Mouse (Mus musculus) kidney, embryonic 16.5 days (tissue): ENCODE measurements around the gene Bckdhb. TPM values are rescaled to one million over a fixed set of nuclear protein-coding genes. Genes with fewer than 3 reads are reported as not detected.

Experiments used
- ATAC-seq: fragments of 200-750 bp; cut with Nextera tagmentation; 2 replicates; pipeline ENCODE4 v1.8.0; 2017; ENCODE audit warnings: moderate TSS enrichment; ENCODE audit not compliant: low FRiP score, low TSS enrichment
- H3K27ac ChIP-seq: fragments of 300-500 bp; sonication (generic); 2 replicates; pipeline ENCODE4 v1.5.1; 2014; ENCODE audit warnings: low read length
- H3K27me3 ChIP-seq: fragments of 300-500 bp; sonication (generic); 2 replicates; pipeline ENCODE4 v1.6.1; 2014; ENCODE audit warnings: low read length, control low read depth, mixed read lengths; ENCODE audit not compliant: insufficient read depth
- H3K36me3 ChIP-seq: fragments of 300-500 bp; sonication (generic); 2 replicates; pipeline ENCODE4 v1.6.1; 2014; ENCODE audit warnings: low read length, control low read depth, mixed read lengths; ENCODE audit not compliant: insufficient read depth
- H3K4me1 ChIP-seq: fragments of 300-500 bp; sonication (generic); 2 replicates; pipeline ENCODE4 v1.6.1; 2014; ENCODE audit warnings: low read length, control low read depth, mixed read lengths; ENCODE audit not compliant: insufficient read depth
- H3K4me2 ChIP-seq: fragments of 300-500 bp; sonication (generic); replicated peaks from 2 replicates; pipeline ENCODE4 v1.6.1; 2014; ENCODE audit warnings: low read depth, low read length
- H3K4me3 ChIP-seq: fragments of 300-500 bp; sonication (generic); 2 replicates; pipeline ENCODE4 v1.5.1; 2014; ENCODE audit warnings: mild to moderate bottlenecking, low read length
- H3K9ac ChIP-seq: fragments of 300-500 bp; sonication (generic); replicated peaks from 2 replicates; pipeline ENCODE4 v1.6.1; 2014; ENCODE audit warnings: low read length
- H3K9me3 ChIP-seq: fragments of 300-500 bp; sonication (generic); 2 replicates; pipeline ENCODE4 v1.6.1; 2016; ENCODE audit warnings: low read length, control low read depth
- WGBS: fragments of 180-500 bp; shearing (Covaris S2); extraction: QIAGEN DNeasy Blood & Tissue Kit; methylation state at CpG from one replicate; pipeline ENCODE4 v1.1.7; 2014; 5-methylcytosine and 5-hydroxymethylcytosine counted together
- polyA plus RNA-seq: library from polyadenylated mRNA; unstranded; fragments of >200 nt; fragmentation: Nextera tagmentation; extraction: Ambion mirVana; gene quantifications from 2 replicates; pipeline ENCODE4 v1.2.1, GENCODE M21; 2015

Bckdhb gene
- polyA plus RNA-seq, 1 experiment from 2014 or later = 51.2 TPM

DNA sequence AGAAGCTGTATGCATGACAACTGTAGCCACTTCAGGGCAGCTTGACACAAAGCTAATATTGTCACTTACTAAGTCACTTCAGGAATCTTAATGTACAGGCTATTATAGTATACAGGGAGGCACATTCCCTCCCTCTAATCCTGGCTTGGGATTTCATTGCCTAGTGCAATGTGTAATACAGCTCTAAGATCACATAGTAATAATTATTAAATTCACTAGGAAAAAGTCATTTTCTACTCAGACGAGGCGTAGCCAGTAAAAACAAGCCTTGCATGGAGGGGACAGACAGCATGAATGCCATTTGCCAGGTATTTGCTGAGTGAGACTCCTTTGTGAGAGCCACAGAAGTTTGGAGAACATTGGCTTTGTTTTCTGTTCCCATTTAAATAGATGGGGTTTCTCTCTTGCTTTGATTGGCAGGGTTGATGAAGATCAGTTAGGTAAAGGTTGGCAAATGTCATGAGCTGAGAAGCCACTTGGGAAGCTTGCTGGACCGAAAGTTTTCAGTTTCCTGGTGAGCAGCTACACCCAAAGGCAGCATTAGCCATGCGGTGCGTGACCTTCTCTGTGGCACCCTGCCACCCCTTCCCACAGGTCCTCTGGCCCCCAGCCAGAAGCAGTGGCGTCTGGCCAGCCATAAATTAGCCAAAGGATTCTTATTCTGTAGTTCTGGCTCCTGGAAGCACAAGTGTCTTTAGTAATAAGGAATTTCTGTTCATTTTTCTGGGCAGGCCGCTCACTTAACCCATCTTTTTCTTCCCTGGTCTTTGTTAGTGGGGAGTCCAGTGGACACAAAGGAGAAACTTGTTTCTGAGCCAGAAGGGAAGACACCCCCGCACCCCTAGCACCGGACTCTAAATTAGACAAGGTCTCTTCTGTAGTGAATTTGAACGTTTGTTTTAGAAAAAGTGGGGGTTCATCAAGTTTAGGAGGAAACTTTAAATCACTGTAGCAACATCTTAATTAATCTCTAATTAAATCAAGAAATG is 37.4 kb downstream of the Bckdhb start:
- Histone ChIP-seq H3K36me3 (no peaks in the 10 kb centered on the region), H3K9ac (no peak overlapping the region), H3K27ac (no peak overlapping the region), H3K4me2 (no peak overlapping the region), H3K27me3 (no peaks in the 10 kb centered on the region), H3K9me3 (no peaks in the 10 kb centered on the region; the same call in 1 of the 2 replicates), H3K4me3 (no peak overlapping the region), H3K4me1 (peaks cover 11% of the 10 kb centered on the region)
- peak; percentile 61; the same call in 1 of the 2 replicates for ATAC-seq
- WGBS = 45% methylated on average over 10 of the region's 10 CpGs

DNA sequence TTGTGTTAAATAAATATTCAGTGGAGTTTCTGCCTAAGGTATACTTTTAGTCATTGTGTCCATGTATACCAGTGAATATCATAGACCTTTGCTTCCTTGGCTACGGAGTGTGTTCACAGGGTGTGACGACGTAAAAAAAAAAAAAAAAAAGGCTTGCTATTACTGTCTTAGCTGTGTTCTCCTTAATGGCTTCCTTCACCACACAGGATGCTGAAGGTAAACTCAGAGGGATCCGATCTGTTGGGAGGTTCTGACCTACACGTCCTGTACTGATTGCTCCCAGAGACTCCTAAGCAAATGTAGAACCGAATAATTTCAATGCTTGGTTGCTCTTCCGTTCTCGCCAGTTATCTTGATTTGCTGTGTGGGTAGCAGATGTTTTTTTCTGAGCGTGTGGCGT is 38.4 kb downstream of the Bckdhb start:
- no peak overlapping the region for H3K4me2 ChIP-seq
- H3K36me3 ChIP-seq = no peaks in the 10 kb centered on the region
- peak; percentile 57 for ATAC-seq
- H3K9me3 ChIP-seq = no peaks in the 10 kb centered on the region; the same call in 1 of the 2 replicates
- H3K9ac ChIP-seq = no peak overlapping the region
- H3K27ac ChIP-seq = 0 out of 2 replicates have a peak overlapping the region, but pooled peaks have one; percentile 4
- peaks cover 11% of the 10 kb centered on the region for H3K4me1 ChIP-seq
- WGBS = 41% methylated on average over 10 of the region's 10 CpGs
- no peak overlapping the region for H3K4me3 ChIP-seq
- H3K27me3 ChIP-seq = no peaks in the 10 kb centered on the region

DNA sequence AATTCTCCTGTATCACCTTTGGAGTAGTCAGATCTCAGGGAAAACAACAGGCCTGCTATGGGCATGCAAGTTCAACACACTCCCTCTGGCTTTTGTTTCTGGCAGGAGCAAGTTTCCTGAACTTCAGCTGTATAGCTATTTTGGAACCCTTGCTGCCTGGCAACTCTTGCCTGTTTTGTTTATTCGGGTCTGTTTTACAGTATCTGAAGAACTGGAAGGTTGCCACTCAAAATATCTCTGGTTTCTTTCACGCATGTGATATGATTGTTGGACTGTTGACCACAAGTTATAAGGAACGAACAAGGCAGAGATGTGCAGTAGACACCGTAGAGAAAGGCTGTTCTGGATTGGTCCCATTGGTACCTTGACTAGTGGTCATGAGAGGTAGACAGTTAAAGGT is 39.4 kb downstream of the Bckdhb start:
- no peaks in the 10 kb centered on the region for H3K36me3 ChIP-seq
- H3K9me3 ChIP-seq = no peaks in the 10 kb centered on the region; the same call in 1 of the 2 replicates
- no peak overlapping the region for H3K4me2 ChIP-seq
- no peaks in the 10 kb centered on the region for H3K27me3 ChIP-seq
- no peak for ATAC-seq
- no peak overlapping the region for H3K27ac ChIP-seq
- peaks cover 11% of the 10 kb centered on the region for H3K4me1 ChIP-seq
- H3K9ac ChIP-seq = no peak overlapping the region
- WGBS = 83% methylated on average over 4 of the region's 4 CpGs
- H3K4me3 ChIP-seq = no peak overlapping the region

DNA sequence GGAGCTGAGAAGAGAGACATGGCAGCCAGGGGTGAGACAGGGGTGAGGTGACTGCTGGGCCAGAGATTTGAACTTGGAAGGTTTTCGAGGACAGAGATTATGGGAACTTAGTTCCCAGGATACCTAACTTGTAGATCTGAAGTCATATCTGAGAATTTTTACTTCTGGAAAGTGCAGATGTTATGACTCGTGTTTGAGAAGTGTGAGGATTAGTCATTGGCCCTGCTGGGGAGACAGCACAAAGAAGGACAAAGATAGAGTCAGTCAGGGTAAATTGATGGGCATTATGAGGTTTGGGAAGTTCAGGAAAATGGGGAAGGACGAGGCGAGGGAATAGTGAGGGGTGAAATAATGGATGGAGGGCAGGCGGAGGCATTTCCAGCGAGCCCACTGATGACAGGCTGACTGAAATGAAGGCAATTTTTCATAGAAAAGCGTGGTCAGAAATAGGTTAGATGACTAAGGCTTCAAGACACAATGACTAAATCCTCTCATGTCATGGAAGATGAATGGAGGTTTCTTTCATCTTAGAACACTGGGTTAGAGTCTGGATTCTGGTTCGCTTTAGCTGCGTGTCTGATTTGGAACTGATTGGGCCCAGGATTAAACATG is 42.6 kb downstream of the Bckdhb start:
- WGBS = 90% methylated on average over 9 of the region's 9 CpGs
- peaks cover 7% of the 10 kb centered on the region for H3K4me1 ChIP-seq
- no peak for ATAC-seq

DNA sequence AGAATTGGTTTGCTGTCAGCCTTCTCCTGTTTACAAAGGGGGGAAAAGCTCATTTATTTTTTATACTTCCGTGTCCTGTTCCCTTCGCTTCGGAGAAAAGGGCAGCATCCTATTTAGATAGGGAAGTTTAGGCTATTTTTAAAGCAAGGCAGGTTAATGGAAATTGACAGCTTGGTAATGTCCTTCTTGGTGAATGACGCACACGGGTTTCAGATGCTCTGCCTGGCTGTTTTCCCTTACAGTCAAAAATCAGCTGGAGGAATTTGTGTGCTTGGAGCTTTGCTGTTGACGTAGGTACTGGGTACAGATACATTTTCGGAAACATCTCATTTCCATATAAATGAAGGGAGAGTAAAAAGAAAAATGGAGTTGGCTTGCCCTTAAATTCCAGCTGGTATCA is 44.4 kb downstream of the Bckdhb start:
- H3K9me3 ChIP-seq = no peaks in the 10 kb centered on the region; the same call in 1 of the 2 replicates
- no peaks in the 10 kb centered on the region for H3K27me3 ChIP-seq
- H3K36me3 ChIP-seq = no peaks in the 10 kb centered on the region
- no peak overlapping the region for H3K27ac ChIP-seq
- H3K4me1 ChIP-seq = no peaks in the 10 kb centered on the region
- H3K9ac ChIP-seq = no peak overlapping the region
- no peak overlapping the region for H3K4me2 ChIP-seq
- H3K4me3 ChIP-seq = no peak overlapping the region
- no peak for ATAC-seq
- WGBS = 80% methylated on average over 7 of the region's 7 CpGs

More for the DNA sequence above, 42.6 kb downstream of the Bckdhb start:
- no peaks in the 10 kb centered on the region; the same call in 1 of the 2 replicates for H3K9me3 ChIP-seq
- no peak overlapping the region for H3K4me3 ChIP-seq
- H3K27ac ChIP-seq = no peak overlapping the region
- no peaks in the 10 kb centered on the region for H3K36me3 ChIP-seq
- H3K9ac ChIP-seq = no peak overlapping the region
- no peak overlapping the region for H3K4me2 ChIP-seq
- no peaks in the 10 kb centered on the region for H3K27me3 ChIP-seq

DNA sequence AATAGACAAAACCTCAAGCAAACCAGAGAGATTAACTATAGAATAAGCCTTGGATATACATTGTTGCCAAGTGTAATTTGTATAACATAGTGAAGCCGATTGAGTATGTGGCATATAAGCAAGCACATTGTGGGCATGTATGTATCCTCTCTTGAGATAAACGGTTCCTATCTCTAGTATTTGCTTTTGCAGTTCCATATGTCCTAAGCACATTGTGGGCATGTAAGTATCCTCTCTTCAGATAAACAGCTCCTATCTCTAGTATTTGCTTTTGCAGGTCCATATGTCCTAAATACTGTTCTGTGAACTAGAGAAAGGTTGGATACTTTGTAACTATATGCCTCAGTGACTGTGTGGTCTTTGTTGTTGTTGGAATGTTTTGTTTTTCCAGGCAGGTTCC is 48.5 kb downstream of the Bckdhb start:
- Histone ChIP-seq H3K4me1 (no peaks in the 10 kb centered on the region), H3K27ac (no peak overlapping the region), H3K36me3 (no peaks in the 10 kb centered on the region), H3K4me3 (no peak overlapping the region), H3K9ac (no peak overlapping the region), H3K4me2 (no peak overlapping the region), H3K9me3 (no peaks in the 10 kb centered on the region; the same call in none of the 2 replicates), H3K27me3 (no peaks in the 10 kb centered on the region)
- WGBS = 90% methylated on average over 2 of the region's 2 CpGs
- no peak for ATAC-seq

DNA sequence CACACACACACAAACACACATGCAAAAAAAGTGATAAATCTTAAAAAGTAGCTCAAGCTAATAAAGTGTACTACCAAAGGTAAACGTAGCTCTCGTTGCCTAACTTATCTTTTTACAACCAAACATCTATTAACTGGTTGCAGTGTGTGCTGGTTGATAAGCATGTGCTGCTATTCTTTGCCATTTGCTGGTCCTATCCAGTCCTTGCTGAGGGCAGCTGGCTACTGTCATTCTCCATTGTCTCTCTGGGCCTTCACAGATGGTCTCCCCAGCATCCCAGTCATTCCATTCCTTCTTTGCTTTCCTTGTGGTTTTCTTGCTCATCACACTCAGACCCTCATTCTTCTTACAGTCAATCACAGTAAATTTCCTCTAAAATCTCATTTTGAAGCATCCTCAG is 50.9 kb downstream of the Bckdhb start:
- no peak overlapping the region for H3K9ac ChIP-seq
- WGBS = 71% methylated on average over 2 of the region's 2 CpGs
- H3K4me2 ChIP-seq = no peak overlapping the region

DNA sequence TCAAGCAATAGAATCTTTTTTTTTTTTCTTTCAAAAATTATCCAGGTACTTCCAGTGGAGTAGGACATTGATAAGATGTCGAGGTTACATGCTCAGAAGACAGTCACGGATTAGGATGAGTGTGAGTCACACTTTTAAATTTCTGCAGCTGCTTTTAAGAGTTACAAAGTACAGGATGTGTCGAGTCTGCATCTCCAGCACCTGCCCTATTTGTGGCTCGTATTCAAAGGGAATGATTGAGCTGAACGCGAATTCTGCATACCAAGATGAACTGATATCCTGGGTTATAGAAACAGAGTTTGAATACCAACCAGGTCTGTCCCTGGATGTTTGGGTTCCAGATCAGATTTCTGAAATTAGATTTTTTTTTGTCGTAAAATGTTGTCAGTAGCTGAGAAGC is 56.3 kb downstream of the Bckdhb start:
- Histone ChIP-seq H3K4me1 (no peaks in the 10 kb centered on the region), H3K36me3 (0 out of 2 replicates have a peak, but pooled peaks cover 3% of the 10 kb centered on the region), H3K9ac (no peak overlapping the region), H3K4me2 (no peak overlapping the region), H3K27me3 (no peaks in the 10 kb centered on the region), H3K27ac (no peak overlapping the region), H3K4me3 (no peak overlapping the region), H3K9me3 (no peaks in the 10 kb centered on the region; the same call in 1 of the 2 replicates)
- ATAC-seq = no peak
- WGBS = 56% methylated on average over 7 of the region's 7 CpGs

More for the DNA sequence above, 50.9 kb downstream of the Bckdhb start:
- ATAC-seq = no peak
- Histone ChIP-seq H3K27me3 (no peaks in the 10 kb centered on the region), H3K9me3 (no peaks in the 10 kb centered on the region; the same call in 1 of the 2 replicates), H3K27ac (no peak overlapping the region), H3K4me3 (no peak overlapping the region), H3K36me3 (0 out of 2 replicates have a peak, but pooled peaks cover 3% of the 10 kb centered on the region), H3K4me1 (no peaks in the 10 kb centered on the region)

DNA sequence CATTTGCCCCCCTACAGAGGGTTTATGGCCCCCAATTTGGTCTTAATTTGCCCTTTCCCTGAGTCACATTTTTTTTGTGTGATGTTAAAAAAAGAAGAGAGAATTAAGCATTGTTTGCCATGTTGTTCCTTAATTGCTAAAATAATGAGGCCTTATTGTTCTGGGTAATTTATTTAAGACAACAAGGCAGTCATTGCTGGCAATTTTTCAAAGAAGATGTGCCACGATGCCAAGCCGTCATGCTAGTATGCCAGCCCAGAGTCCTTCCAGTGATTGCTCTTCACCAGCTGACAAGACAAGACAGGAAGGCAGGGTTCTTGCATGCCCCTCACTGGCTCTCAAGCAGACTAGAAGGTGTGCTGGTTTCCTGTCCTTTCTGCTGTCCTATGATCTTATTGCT is 84.0 kb downstream of the Bckdhb start:
- Histone ChIP-seq H3K9ac (no peak overlapping the region), H3K4me1 (0 out of 2 replicates have a peak, but pooled peaks cover 4% of the 10 kb centered on the region), H3K27ac (no peak overlapping the region), H3K36me3 (peaks cover 8% of the 10 kb centered on the region), H3K9me3 (no peaks in the 10 kb centered on the region), H3K4me3 (no peak overlapping the region), H3K27me3 (no peaks in the 10 kb centered on the region), H3K4me2 (no peak overlapping the region)
- ATAC-seq = no peak
- 79% methylated on average over 2 of the region's 2 CpGs for WGBS
